Mouse (Mus musculus) small intestine, adult 2 months (tissue): ENCODE results near the gene Olfr1357. TPM values are rescaled to one million over a fixed set of nuclear protein-coding genes. Genes with fewer than 3 reads are reported as not detected.

Source experiments
- H3K27ac ChIP-seq: fragments of 200-500 bp; 2 replicates; pipeline ENCODE4 v1.5.1; 2012; ENCODE audit warnings: low read depth, low read length, control low read depth, inconsistent platforms; ENCODE audit not compliant: insufficient read depth
- H3K27me3 ChIP-seq: fragments of 200-500 bp; 2 replicates; pipeline ENCODE4 v1.6.1; 2012; ENCODE audit warnings: mild to moderate bottlenecking, moderate library complexity, low read length, inconsistent platforms; ENCODE audit not compliant: control insufficient read depth, insufficient read depth
- H3K36me3 ChIP-seq: fragments of 200-500 bp; 2 replicates; pipeline ENCODE4 v1.6.1; 2012; ENCODE audit warnings: mild to moderate bottlenecking, low read length, control low read depth, inconsistent platforms; ENCODE audit not compliant: control insufficient read depth, insufficient read depth
- H3K4me1 ChIP-seq: fragments of 200-500 bp; 2 replicates; pipeline ENCODE4 v1.6.1; 2012; ENCODE audit warnings: low read length, inconsistent platforms, mixed read lengths; ENCODE audit not compliant: control insufficient read depth, insufficient read depth, insufficient read length
- H3K4me3 ChIP-seq: fragments of 200-500 bp; 2 replicates; pipeline ENCODE4 v1.5.1; 2012; ENCODE audit warnings: low read depth, mild to moderate bottlenecking, control low read depth, inconsistent platforms, low read length, moderate library complexity
- CTCF ChIP-seq: fragments of 200-500 bp; IDR thresholded peaks from 2 replicates; pipeline ENCODE4 v1.5.1; 2012; ENCODE audit warnings: low read depth, mild to moderate bottlenecking, control low read depth, inconsistent platforms, low read length, moderate library complexity, mixed read lengths; ENCODE audit not compliant: insufficient replicate concordance, insufficient read length; ENCODE audit errors: extremely low read depth
- POLR2A ChIP-seq: fragments of 200-500 bp; IDR thresholded peaks from 2 replicates; pipeline ENCODE4 v1.6.1; 2012; ENCODE audit warnings: low read depth, mild to moderate bottlenecking, control low read depth, inconsistent platforms, low read length, moderate library complexity
- WGBS: fragments of 180-500 bp; shearing (Covaris S2); methylation state at CpG from one replicate; pipeline ENCODE4 v1.1.7; 2018; 5-methylcytosine and 5-hydroxymethylcytosine counted together
- polyA plus RNA-seq: library from polyadenylated mRNA; depleted of rRNA; stranded (reverse); fragments of >200 nt; gene quantifications from 2 replicates; pipeline ENCODE4 v1.2.3, GENCODE M21; 2012

Gene Olfr1357
- polyA plus RNA-seq, 1 experiment = not detected

- peaks cover 6% of the 10 kb centered on the region for H3K4me1 ChIP-seq
- H3K27ac ChIP-seq = no peak overlapping the region
- WGBS = 95% methylated on average over 7 of the region's 7 CpGs
- H3K36me3 ChIP-seq = peaks cover 84% of the 10 kb centered on the region
- TF ChIP-seq CTCF = no peak
- H3K27me3 ChIP-seq = no peaks in the 10 kb centered on the region
- H3K4me3 ChIP-seq = no peak overlapping the region
Observed at GRCm38 (mm10) chr10:78581121-78581520, 36.8 kb downstream of the Olfr1357 start.

DNA sequence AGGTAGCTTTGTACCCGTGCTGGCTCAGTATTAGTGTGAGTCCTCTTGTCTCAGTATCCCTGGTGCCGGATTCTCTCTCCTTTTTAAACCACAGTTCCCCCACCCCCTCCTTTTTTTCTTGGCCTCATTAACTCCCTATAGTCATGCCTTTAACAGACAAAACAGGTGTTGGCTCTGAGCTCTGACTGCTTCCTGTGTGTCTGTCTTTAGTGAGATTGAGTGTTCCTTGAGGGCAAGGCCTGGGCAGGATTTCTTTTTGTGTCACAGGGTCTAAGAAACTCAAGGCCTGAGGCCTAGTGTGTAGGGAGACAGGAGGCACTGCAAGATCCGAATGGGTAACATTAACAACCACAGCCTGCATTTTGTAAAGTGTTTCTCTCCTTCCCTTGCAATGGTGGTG lies 39.7 kb downstream of the Olfr1357 start:
- no peak overlapping the region for H3K4me3 ChIP-seq
- peaks cover 56% of the 10 kb centered on the region for H3K36me3 ChIP-seq
- 85% methylated on average over 3 of the region's 3 CpGs for WGBS
- TF ChIP-seq POLR2A = no peak
- no peak for TF ChIP-seq CTCF
- peaks cover 9% of the 10 kb centered on the region for H3K4me1 ChIP-seq
- H3K27ac ChIP-seq = no peak overlapping the region
- H3K27me3 ChIP-seq = no peaks in the 10 kb centered on the region

DNA sequence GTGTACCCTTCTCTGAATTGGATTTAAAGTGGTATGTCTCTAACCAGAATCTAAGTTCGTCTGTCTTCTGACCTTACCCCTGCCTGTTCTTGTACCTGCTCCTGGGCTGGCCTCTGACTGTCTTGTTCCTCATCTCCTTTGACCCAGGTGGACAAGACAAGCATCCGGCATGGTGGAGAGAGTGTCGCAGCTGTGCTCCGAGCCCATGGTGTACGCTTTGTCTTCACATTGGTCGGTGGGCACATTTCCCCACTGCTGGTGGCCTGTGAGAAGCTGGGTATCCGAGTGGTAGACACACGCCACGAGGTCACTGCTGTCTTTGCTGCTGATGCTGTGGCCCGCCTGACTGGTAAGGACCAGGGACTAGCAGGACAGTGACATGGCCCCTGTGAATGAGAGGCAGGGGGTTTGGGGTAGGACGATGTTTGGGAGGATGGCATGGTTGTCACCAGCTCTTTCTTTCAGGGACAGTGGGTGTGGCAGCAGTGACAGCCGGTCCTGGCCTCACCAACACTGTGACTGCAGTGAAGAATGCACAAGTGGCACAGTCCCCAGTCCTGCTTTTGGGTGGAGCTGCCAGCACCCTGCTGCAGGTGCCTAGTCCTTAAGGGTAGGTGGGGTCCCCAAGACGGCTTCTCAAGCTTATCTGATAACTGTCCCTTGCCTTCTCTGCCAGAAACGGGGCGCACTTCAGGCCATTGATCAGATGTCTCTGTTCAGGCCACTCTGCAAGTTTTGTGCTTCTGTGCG lies 41.3 kb downstream of the Olfr1357 start:
- WGBS = 89% methylated on average over 16 of the region's 16 CpGs
- H3K36me3 ChIP-seq = peaks cover 43% of the 10 kb centered on the region
- H3K27ac ChIP-seq = no peak overlapping the region
- TF ChIP-seq CTCF (no peak), POLR2A (no peak)
- H3K27me3 ChIP-seq = no peaks in the 10 kb centered on the region
- no peak overlapping the region for H3K4me3 ChIP-seq
- peaks cover 9% of the 10 kb centered on the region for H3K4me1 ChIP-seq

GRCm38 (mm10) chr10:78575690-78576089 lies 42.2 kb downstream of the Olfr1357 start:
- WGBS = 15% methylated on average over 2 of the region's 2 CpGs
- peaks cover 35% of the 10 kb centered on the region for H3K36me3 ChIP-seq
- H3K27ac ChIP-seq = peak overlapping the region; percentile 100
- H3K27me3 ChIP-seq = no peaks in the 10 kb centered on the region
- peaks cover 9% of the 10 kb centered on the region for H3K4me1 ChIP-seq
- TF ChIP-seq CTCF = no peak
- TF ChIP-seq POLR2A = no peak
- peak overlapping the region; percentile 4; the same call in 1 of the 2 replicates for H3K4me3 ChIP-seq

DNA sequence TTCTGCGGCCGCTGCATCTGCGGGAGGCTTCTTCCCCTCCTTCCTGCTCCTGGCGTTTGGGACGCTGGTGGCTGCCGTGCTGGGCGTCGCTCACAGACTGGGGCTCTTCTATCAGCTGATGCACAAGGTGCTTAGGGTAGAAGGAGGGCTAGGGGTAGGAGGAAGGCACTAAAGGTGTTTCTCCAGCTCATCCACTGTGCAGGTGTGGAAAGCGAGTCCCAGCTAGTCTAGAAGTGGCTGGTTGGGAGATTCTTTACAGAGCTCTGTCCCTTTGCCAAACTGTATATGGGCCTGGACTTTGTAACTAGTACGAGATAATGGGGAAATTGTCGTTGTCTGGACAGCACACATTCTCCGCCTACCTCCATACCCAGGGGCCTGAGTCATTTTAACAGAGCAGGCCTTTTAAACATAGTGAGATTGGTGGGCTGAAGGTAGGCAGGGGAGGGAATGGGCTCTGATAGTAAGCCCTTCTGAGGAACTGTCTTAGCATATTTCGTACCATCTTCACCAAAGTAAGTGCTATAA lies 42.7 kb downstream of the Olfr1357 start:
- WGBS = 4% methylated on average over 13 of the region's 13 CpGs
- TF ChIP-seq POLR2A (0 out of 2 replicates have a peak, but pooled peaks have one; percentile 3), CTCF (peak; percentile 7; the same call in 1 of the 2 replicates)
- peak overlapping the region; percentile 85 for H3K4me3 ChIP-seq
- no peaks in the 10 kb centered on the region for H3K27me3 ChIP-seq
- H3K27ac ChIP-seq = peak overlapping the region; percentile 100
- H3K4me1 ChIP-seq = peaks cover 9% of the 10 kb centered on the region
- H3K36me3 ChIP-seq = peaks cover 30% of the 10 kb centered on the region

GRCm38 (mm10) chr10:78574250-78575104 lies 43.4 kb downstream of the Olfr1357 start, which contains the start of gene Ilvbl:
Ilvbl (plus strand) TSS chr10:78574346.
- Histone ChIP-seq H3K4me1 (peaks cover 9% of the 10 kb centered on the region), H3K36me3 (peaks cover 25% of the 10 kb centered on the region), H3K27ac (peak within 1 kb of the TSS; percentile 100), H3K27me3 (no peaks in the 10 kb centered on the region), H3K4me3 (peak within 1 kb of the TSS; percentile 85)
- TF ChIP-seq CTCF (no peak), POLR2A (peak; percentile 31; the same call in 1 of the 2 replicates)
- WGBS = under 1% methylated on average over 51 of the region's 51 CpGs
